Mouse (Mus musculus): ENCODE data around the gene Arl4d. TPM values are rescaled to one million over a fixed set of nuclear protein-coding genes. Genes with fewer than 3 reads are reported as not detected.

Gene Arl4d
- 1.3 and 2.7 TPM in 2 replicates for total RNA-seq (2023)

DNA sequence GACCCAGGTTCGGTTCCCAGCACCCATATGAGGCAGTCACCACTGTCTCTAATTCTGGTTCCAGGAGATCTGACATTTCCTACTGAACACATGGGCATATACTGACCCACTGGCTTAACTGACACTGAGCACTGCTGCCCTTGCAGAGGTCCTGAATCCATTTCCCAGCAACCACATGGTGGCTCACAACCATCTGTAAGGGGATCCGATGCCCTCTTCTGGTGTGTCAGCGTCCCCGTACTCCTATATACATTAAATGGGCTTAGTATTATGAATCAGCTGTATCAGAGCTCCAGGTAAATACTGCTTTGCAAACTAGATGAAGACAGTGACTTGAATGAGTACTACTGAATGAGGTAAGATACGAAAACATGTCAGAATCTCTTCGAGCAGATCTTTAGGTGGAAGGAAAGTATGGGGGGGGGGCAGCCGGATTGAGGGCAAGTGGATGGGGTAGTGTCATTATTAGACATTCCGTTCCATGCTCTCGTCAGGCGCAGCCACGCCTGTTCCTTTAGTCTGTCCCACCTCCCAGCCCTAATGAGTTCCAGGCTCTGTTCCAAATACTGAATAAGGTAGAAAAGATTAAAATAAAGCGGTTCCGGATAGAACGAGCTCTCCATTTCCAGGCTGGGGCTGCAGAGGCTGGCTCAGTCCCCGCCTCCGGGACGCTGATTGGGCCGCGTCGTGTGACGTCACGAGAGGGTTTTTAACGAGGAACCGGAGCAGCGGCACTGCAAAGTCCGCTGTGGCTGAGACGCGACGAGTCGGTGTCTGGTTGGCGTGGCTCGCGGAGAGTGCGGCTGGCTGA, at the start of gene Arl4d:
Gene Arl4d (plus strand): TSS at position 717 of the 811 bp plus-strand sequence.

DNA sequence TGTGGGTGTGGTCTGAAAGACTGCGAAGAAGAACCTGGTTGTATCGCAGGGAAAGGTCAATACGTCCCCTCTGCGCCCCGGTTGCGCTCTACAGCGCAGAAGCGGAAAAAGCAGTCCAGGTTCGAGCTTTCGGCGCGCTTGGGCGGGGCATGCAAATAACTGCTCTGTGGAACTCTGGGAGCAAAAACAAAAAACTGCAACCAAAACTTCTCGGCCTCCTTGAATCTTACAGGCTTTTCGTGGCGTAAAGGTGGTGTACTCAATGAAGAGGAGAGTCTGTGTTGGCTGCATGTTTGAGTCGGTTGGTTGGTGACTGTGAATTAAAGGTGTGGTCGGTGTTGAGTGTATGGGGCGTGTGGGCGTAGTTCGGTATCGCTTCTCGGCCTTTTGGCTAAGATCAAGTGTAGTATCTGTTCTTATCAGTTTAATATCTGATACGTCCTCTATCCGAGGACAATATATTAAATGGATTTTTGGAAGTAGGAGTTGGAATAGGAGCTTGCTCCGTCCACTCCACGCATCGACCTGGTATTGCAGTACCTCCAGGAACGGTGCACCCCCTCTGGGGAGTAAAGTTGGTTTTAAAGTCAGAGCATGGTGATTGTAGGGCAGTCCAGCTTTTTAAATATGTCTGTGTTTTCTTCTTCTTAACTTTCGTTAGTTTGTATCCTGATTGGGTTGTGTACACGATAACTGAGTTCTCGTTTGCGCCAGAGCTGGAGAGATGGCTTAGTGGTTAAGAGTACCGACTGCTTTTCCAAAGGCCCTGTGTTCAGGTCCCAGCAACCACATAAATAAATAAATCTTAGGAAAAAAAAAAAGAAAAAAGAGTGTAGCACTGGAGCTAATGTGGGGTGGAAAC, 38.1 kb upstream of the Arl4d start, which contains the start of gene Rdm1:
Gene Rdm1 (plus strand): TSS at position 201 of the 862 bp plus-strand sequence.

Other genes starting within 250 kb of the Arl4d start
- gene Aarsd1, start 247.9 kb upstream of the Arl4d start, total RNA-seq (2023), result 12.1 and 12.4 TPM in 2 replicates
- gene Gm27029, start 240.7 kb upstream of the Arl4d start, total RNA-seq (2023), result 0.43 TPM in 1 of 2 replicates, not detected in the other
- 10.3 and 14.3 TPM in 2 replicates for gene Rundc1, start 240.5 kb upstream of the Arl4d start, total RNA-seq (2023)
- 0.60 and 0.98 TPM in 2 replicates for gene Ptges3l, start 240.2 kb upstream of the Arl4d start, total RNA-seq (2023)
- gene Rpl27, start 223.2 kb upstream of the Arl4d start, total RNA-seq (2023), result 37.3 and 45.6 TPM in 2 replicates
- 23.6 and 24.5 TPM in 2 replicates for gene Ifi35, start 217.1 kb upstream of the Arl4d start, total RNA-seq (2023)
- gene Rnd2, start 200.5 kb upstream of the Arl4d start, total RNA-seq (2023), result 0.32 and 0.66 TPM in 2 replicates
- 16.5 and 19.8 TPM in 2 replicates for gene Vat1, start 199.3 kb upstream of the Arl4d start, total RNA-seq (2023)
- 20.7 and 21.2 TPM in 2 replicates for gene Brca1, start 113.6 kb upstream of the Arl4d start, total RNA-seq (2023)
- 128 and 177 TPM in 2 replicates for gene Nbr1, start 113.4 kb upstream of the Arl4d start, total RNA-seq (2023)
- 8.5 and 12.0 TPM in 2 replicates for gene Tmem106a, start 83.3 kb upstream of the Arl4d start, total RNA-seq (2023)
- gene Gm11634, start 66.3 kb upstream of the Arl4d start, total RNA-seq (2023), result not detected in 2 replicates
- gene Rdm1, start 38.3 kb upstream of the Arl4d start, total RNA-seq (2023), result 10.8 and 12.2 TPM in 2 replicates
- gene Dhx8, start 67.4 kb downstream of the Arl4d start, total RNA-seq (2023), result 54.4 and 67.3 TPM in 2 replicates
- gene Etv4, start 119.8 kb downstream of the Arl4d start, total RNA-seq (2023), result not detected in 2 replicates
- not detected in 2 replicates for gene Meox1, start 228.8 kb downstream of the Arl4d start, total RNA-seq (2023)

Data from neutrophil, adult 65 days (primary cell).